Mouse (Mus musculus) embryo, embryonic 10 days (tissue): ENCODE results near the gene Olfr1269.

Experiments
- DNase-seq: peaks from one replicate; pipeline ENCODE4 v3.0.0-alpha.2; 2015; ENCODE audit warnings: low spot score

Gene Olfr1269

GRCm38 (mm10) chr2:90121312-90121711 lies at the start of gene Olfr1269:
Olfr1269 (minus strand) TSS chr2:90121412.
- DNase-seq: no peak

GRCm38 (mm10) chr2:90153916-90154315 lies 32.7 kb upstream of the Olfr1269 start:
- DNase-seq: no peak

DNA sequence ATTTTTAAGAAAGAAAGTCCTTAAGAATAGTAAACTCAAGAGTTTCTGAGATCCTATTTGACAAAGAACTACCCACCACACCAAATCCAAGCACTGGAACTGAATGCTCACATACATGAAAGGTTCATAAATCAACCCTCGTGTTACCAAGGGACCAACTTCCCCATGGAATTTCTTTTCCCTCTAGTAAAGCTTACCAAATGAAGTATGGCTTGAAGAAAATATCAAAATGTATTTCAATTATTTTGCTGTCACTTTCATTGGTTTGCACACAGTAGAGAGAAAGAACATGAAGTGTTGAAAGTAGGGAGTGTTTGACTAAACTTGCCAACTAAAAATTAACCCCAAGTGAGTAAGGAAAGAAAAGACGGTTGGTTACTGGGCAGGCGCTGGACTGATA lies 31.8 kb upstream of the Olfr1269 start, which contains the start of gene Olfr1270:
Gene Olfr1270, minus strand, starts transcription at position 101 of the 400 bp plus-strand sequence.
- DNase-seq: no peak

- no peak for DNase-seq
Observed at GRCm38 (mm10) chr2:90142196-90142595, 21.0 kb upstream of the Olfr1269 start, which contains the start of gene Olfr32. Olfr32 (minus strand) TSS chr2:90142296.

DNA sequence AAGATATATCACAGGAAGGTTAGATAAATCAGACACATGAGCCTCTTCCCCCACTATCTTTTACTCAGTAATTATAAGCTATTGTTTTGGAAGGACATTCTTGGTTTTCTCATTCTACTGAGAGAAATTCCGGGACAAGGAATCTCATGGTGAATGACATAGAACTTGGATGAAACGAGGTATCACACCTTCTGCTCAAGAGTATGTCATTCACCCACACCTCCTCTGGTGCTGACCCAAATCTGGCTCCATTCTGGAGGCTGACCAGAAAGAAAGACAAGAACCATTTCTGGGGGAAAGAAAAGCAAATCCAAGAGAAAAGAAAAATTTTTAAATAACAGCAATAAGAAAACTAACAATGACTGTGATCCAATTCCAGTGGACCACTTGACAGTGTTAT lies 51.1 kb downstream of the Olfr1269 start:
- DNase-seq: no peak
